Mouse (Mus musculus) embryonic facial prominence, embryonic 10.5 days (tissue): ENCODE data around the gene Helq. TPM values are rescaled to one million over a fixed set of nuclear protein-coding genes. Genes with fewer than 3 reads are reported as not detected.

Source experiments
- DNase-seq: peaks from one replicate; pipeline ENCODE4 v3.0.0-alpha.2; 2017; ENCODE audit warnings: low spot score
- H3K27ac ChIP-seq: fragments of 300-500 bp; sonication (generic); replicated peaks from 2 replicates; pipeline ENCODE4 v1.5.1; 2016; ENCODE audit warnings: mild to moderate bottlenecking
- H3K27me3 ChIP-seq: fragments of 300-500 bp; sonication (generic); replicated peaks from 2 replicates; pipeline ENCODE4 v1.6.1; 2016; ENCODE audit warnings: low read depth, mild to moderate bottlenecking; ENCODE audit not compliant: poor library complexity, severe bottlenecking
- H3K36me3 ChIP-seq: fragments of 300-500 bp; sonication (generic); replicated peaks from 2 replicates; pipeline ENCODE4 v1.6.1; 2016; ENCODE audit warnings: mild to moderate bottlenecking, moderate library complexity
- H3K4me1 ChIP-seq: fragments of 300-500 bp; sonication (generic); 2 replicates; pipeline ENCODE4 v1.6.1; 2016
- H3K4me3 ChIP-seq: fragments of 300-500 bp; sonication (generic); 2 replicates; pipeline ENCODE4 v1.5.1; 2016; ENCODE audit warnings: mild to moderate bottlenecking, moderate library complexity
- H3K9me3 ChIP-seq: fragments of 300-500 bp; sonication (generic); 2 replicates; pipeline ENCODE4 v1.6.1; 2016; ENCODE audit warnings: mild to moderate bottlenecking
- WGBS: fragments of 180-500 bp; shearing (Covaris S2); methylation state at CpG from one replicate; pipeline ENCODE4 v1.1.7; 2016; 5-methylcytosine and 5-hydroxymethylcytosine counted together
- polyA plus RNA-seq: library from polyadenylated mRNA; unstranded; fragments of >200 nt; fragmentation: Nextera tagmentation; extraction: Ambion mirVana; gene quantifications from 2 replicates; pipeline ENCODE4 v1.2.1, GENCODE M21; 2016

The Helq gene
- polyA plus RNA-seq, 1 experiment from 2014 or later, result 25.4 TPM

GRCm38 (mm10) chr5:100719235-100720088, 78.9 kb downstream of the Helq start, which contains the start of gene Hpse:
TSS of gene Hpse (minus strand) at chr5:100719716.
- no peaks in the 10 kb centered on the region for H3K36me3 ChIP-seq
- H3K4me1 ChIP-seq, result peaks cover 16% of the 10 kb centered on the region
- peaks cover 43% of the 10 kb centered on the region for H3K27me3 ChIP-seq
- under 1% methylated on average over 56 of the region's 56 CpGs for WGBS
- H3K4me3 ChIP-seq, result peak within 1 kb of the TSS; percentile 65
- peak; percentile 70 for DNase-seq
- peak within 1 kb of the TSS; percentile 79 for H3K27ac ChIP-seq
- 0 out of 2 replicates have a peak, but pooled peaks cover 5% of the 10 kb centered on the region for H3K9me3 ChIP-seq

- Histone ChIP-seq H3K27ac (no peak overlapping the region), H3K4me1 (peaks cover 16% of the 10 kb centered on the region), H3K4me3 (no peak overlapping the region), H3K27me3 (peaks cover 43% of the 10 kb centered on the region), H3K36me3 (no peaks in the 10 kb centered on the region), H3K9me3 (no peaks in the 10 kb centered on the region)
- WGBS, result 95% methylated on average over 15 of the region's 15 CpGs
- no peak for DNase-seq
These were observed 81.6 kb downstream of the Helq start for GRCm38 (mm10) chr5:100716762-100717161.

Other genes starting within 250 kb of the Helq start
- gene Plac8, start 226.4 kb downstream of the Helq start, polyA plus RNA-seq, result 3.7 and 4.2 TPM in 2 replicates
- 59.6 and 63.7 TPM in 2 replicates for gene Coq2, start 123.5 kb downstream of the Helq start, polyA plus RNA-seq
- 0.52 and 1.1 TPM in 2 replicates for gene Hpse, start 78.9 kb downstream of the Helq start, polyA plus RNA-seq
- gene Mrps18c, start within 50 bp of the Helq start, polyA plus RNA-seq, result 202 and 214 TPM in 2 replicates
- 30.7 and 32.8 TPM in 2 replicates for gene Abraxas1, start 22.4 kb upstream of the Helq start, polyA plus RNA-seq
- 0.74 and 0.90 TPM in 2 replicates for gene Gpat3, start 47.1 kb upstream of the Helq start, polyA plus RNA-seq